Mouse (Mus musculus): ENCODE results near the gene Rabgap1l. TPM values are rescaled to one million over a fixed set of nuclear protein-coding genes. Genes with fewer than 3 reads are reported as not detected.

Gene Rabgap1l
- polyA plus RNA-seq, 1 experiment from 2014 or later = 53.5 TPM

GRCm38 (mm10) chr1:160263053-160263452 lies 530.0 kb downstream of the Rabgap1l start:
- no peaks in the 10 kb centered on the region for H3K36me3 ChIP-seq (ENCODE audit: control insufficient read depth, insufficient read depth, low read length)
- WGBS (ENCODE audit: insufficient replicate concordance) = 82% methylated on average over 5 of the region's 5 CpGs
- no peak overlapping the region for H3K27ac ChIP-seq (ENCODE audit: low read depth, low read length)
- no peak overlapping the region for H3K9ac ChIP-seq (ENCODE audit: low read depth, low read length)
- H3K4me3 ChIP-seq (ENCODE audit: low read depth, low read length) = no peak overlapping the region
- no peaks in the 10 kb centered on the region for H3K4me1 ChIP-seq (ENCODE audit: control insufficient read depth, insufficient read depth, low read length)
- H3K27me3 ChIP-seq (ENCODE audit: control insufficient read depth, insufficient read depth, low read length) = no peaks in the 10 kb centered on the region
- H3K4me2 ChIP-seq = no peak overlapping the region
- H3K9me3 ChIP-seq (replicated peaks; ENCODE audit: control insufficient read depth, low read length) = no peaks in the 10 kb centered on the region
- no peak for ATAC-seq (replicated peaks; ENCODE audit: insufficient number of reproducible peaks, low FRiP score, low TSS enrichment)

GRCm38 (mm10) chr1:160262415-160262814 lies 530.6 kb downstream of the Rabgap1l start:
- H3K36me3 ChIP-seq (ENCODE audit: control insufficient read depth, insufficient read depth, low read length) = no peaks in the 10 kb centered on the region
- H3K9ac ChIP-seq (ENCODE audit: low read depth, low read length) = no peak overlapping the region
- H3K4me3 ChIP-seq (ENCODE audit: low read depth, low read length) = no peak overlapping the region
- H3K27me3 ChIP-seq (ENCODE audit: control insufficient read depth, insufficient read depth, low read length) = no peaks in the 10 kb centered on the region
- H3K4me2 ChIP-seq = no peak overlapping the region
- H3K27ac ChIP-seq (ENCODE audit: low read depth, low read length) = no peak overlapping the region
- 77% methylated on average over 4 of the region's 4 CpGs for WGBS (ENCODE audit: insufficient replicate concordance)
- ATAC-seq (replicated peaks; ENCODE audit: insufficient number of reproducible peaks, low FRiP score, low TSS enrichment) = no peak
- H3K4me1 ChIP-seq (ENCODE audit: control insufficient read depth, insufficient read depth, low read length) = no peaks in the 10 kb centered on the region
- H3K9me3 ChIP-seq (replicated peaks; ENCODE audit: control insufficient read depth, low read length) = no peaks in the 10 kb centered on the region

- no peaks in the 10 kb centered on the region for H3K36me3 ChIP-seq (ENCODE audit: control insufficient read depth, insufficient read depth, low read length)
- H3K4me1 ChIP-seq (ENCODE audit: control insufficient read depth, insufficient read depth, low read length) = no peaks in the 10 kb centered on the region
- H3K9ac ChIP-seq (ENCODE audit: low read depth, low read length) = no peak overlapping the region
- no peak overlapping the region for H3K4me2 ChIP-seq
- no peak for ATAC-seq (replicated peaks; ENCODE audit: insufficient number of reproducible peaks, low FRiP score, low TSS enrichment)
- H3K27me3 ChIP-seq (ENCODE audit: control insufficient read depth, insufficient read depth, low read length) = no peaks in the 10 kb centered on the region
- H3K4me3 ChIP-seq (ENCODE audit: low read depth, low read length) = no peak overlapping the region
- H3K27ac ChIP-seq (ENCODE audit: low read depth, low read length) = no peak overlapping the region
- WGBS (ENCODE audit: insufficient replicate concordance) = 71% methylated on average over 2 of the region's 2 CpGs
- no peaks in the 10 kb centered on the region for H3K9me3 ChIP-seq (replicated peaks; ENCODE audit: control insufficient read depth, low read length)
These were observed 531.2 kb downstream of the Rabgap1l start for GRCm38 (mm10) chr1:160261849-160262248.

- Histone ChIP-seq H3K4me1 (ENCODE audit: control insufficient read depth, insufficient read depth, low read length) (no peaks in the 10 kb centered on the region), H3K9me3 (replicated peaks; ENCODE audit: control insufficient read depth, low read length) (no peaks in the 10 kb centered on the region), H3K27me3 (ENCODE audit: control insufficient read depth, insufficient read depth, low read length) (no peaks in the 10 kb centered on the region), H3K4me3 (ENCODE audit: low read depth, low read length) (no peak overlapping the region), H3K36me3 (ENCODE audit: control insufficient read depth, insufficient read depth, low read length) (no peaks in the 10 kb centered on the region), H3K27ac (ENCODE audit: low read depth, low read length) (no peak overlapping the region), H3K4me2 (no peak overlapping the region), H3K9ac (ENCODE audit: low read depth, low read length) (no peak overlapping the region)
- 80% methylated on average over 4 of the region's 4 CpGs for WGBS (ENCODE audit: insufficient replicate concordance)
- ATAC-seq (replicated peaks; ENCODE audit: insufficient number of reproducible peaks, low FRiP score, low TSS enrichment) = no peak
These were observed 532.4 kb downstream of the Rabgap1l start for GRCm38 (mm10) chr1:160260605-160261004.

GRCm38 (mm10) chr1:160259884-160260283 lies 533.1 kb downstream of the Rabgap1l start:
- H3K4me1 ChIP-seq (ENCODE audit: control insufficient read depth, insufficient read depth, low read length) = no peaks in the 10 kb centered on the region

GRCm38 (mm10) chr1:160253108-160253507 lies 539.9 kb downstream of the Rabgap1l start:
- Histone ChIP-seq H3K36me3 (ENCODE audit: control insufficient read depth, insufficient read depth, low read length) (no peaks in the 10 kb centered on the region), H3K4me2 (no peak overlapping the region), H3K4me1 (ENCODE audit: control insufficient read depth, insufficient read depth, low read length) (no peaks in the 10 kb centered on the region), H3K27me3 (ENCODE audit: control insufficient read depth, insufficient read depth, low read length) (no peaks in the 10 kb centered on the region), H3K4me3 (ENCODE audit: low read depth, low read length) (no peak overlapping the region), H3K27ac (ENCODE audit: low read depth, low read length) (no peak overlapping the region), H3K9me3 (replicated peaks; ENCODE audit: control insufficient read depth, low read length) (no peaks in the 10 kb centered on the region), H3K9ac (ENCODE audit: low read depth, low read length) (no peak overlapping the region)
- ATAC-seq (replicated peaks; ENCODE audit: insufficient number of reproducible peaks, low FRiP score, low TSS enrichment) = no peak
- WGBS (ENCODE audit: insufficient replicate concordance) = 87% methylated on average over 2 of the region's 2 CpGs

More at GRCm38 (mm10) chr1:160259884-160260283, 533.1 kb downstream of the Rabgap1l start:
- 73% methylated on average over 7 of the region's 7 CpGs for WGBS (ENCODE audit: insufficient replicate concordance)
- no peak for ATAC-seq (replicated peaks; ENCODE audit: insufficient number of reproducible peaks, low FRiP score, low TSS enrichment)
- Histone ChIP-seq H3K4me3 (ENCODE audit: low read depth, low read length) (no peak overlapping the region), H3K27ac (ENCODE audit: low read depth, low read length) (no peak overlapping the region), H3K9ac (ENCODE audit: low read depth, low read length) (no peak overlapping the region), H3K9me3 (replicated peaks; ENCODE audit: control insufficient read depth, low read length) (no peaks in the 10 kb centered on the region), H3K4me2 (no peak overlapping the region), H3K36me3 (ENCODE audit: control insufficient read depth, insufficient read depth, low read length) (no peaks in the 10 kb centered on the region), H3K27me3 (ENCODE audit: control insufficient read depth, insufficient read depth, low read length) (no peaks in the 10 kb centered on the region)

- Histone ChIP-seq H3K36me3 (ENCODE audit: control insufficient read depth, insufficient read depth, low read length) (no peaks in the 10 kb centered on the region), H3K27ac (ENCODE audit: low read depth, low read length) (no peak overlapping the region), H3K4me1 (ENCODE audit: control insufficient read depth, insufficient read depth, low read length) (no peaks in the 10 kb centered on the region), H3K27me3 (ENCODE audit: control insufficient read depth, insufficient read depth, low read length) (no peaks in the 10 kb centered on the region), H3K9ac (ENCODE audit: low read depth, low read length) (no peak overlapping the region), H3K4me3 (ENCODE audit: low read depth, low read length) (no peak overlapping the region), H3K4me2 (no peak overlapping the region), H3K9me3 (replicated peaks; ENCODE audit: control insufficient read depth, low read length) (no peaks in the 10 kb centered on the region)
- ATAC-seq (replicated peaks; ENCODE audit: insufficient number of reproducible peaks, low FRiP score, low TSS enrichment) = no peak
- WGBS (ENCODE audit: insufficient replicate concordance) = 72% methylated on average over 5 of the region's 5 CpGs
These were observed 541.5 kb downstream of the Rabgap1l start for GRCm38 (mm10) chr1:160251388-160252007.

GRCm38 (mm10) chr1:160250782-160251181 lies 542.2 kb downstream of the Rabgap1l start:
- Histone ChIP-seq H3K27ac (ENCODE audit: low read depth, low read length) (no peak overlapping the region), H3K4me2 (no peak overlapping the region)
- no peak for ATAC-seq (replicated peaks; ENCODE audit: insufficient number of reproducible peaks, low FRiP score, low TSS enrichment)

GRCm38 (mm10) chr1:160249786-160250185 lies 543.2 kb downstream of the Rabgap1l start:
- Histone ChIP-seq H3K4me2 (no peak overlapping the region), H3K9ac (ENCODE audit: low read depth, low read length) (no peak overlapping the region), H3K4me3 (ENCODE audit: low read depth, low read length) (no peak overlapping the region), H3K27ac (ENCODE audit: low read depth, low read length) (no peak overlapping the region), H3K4me1 (ENCODE audit: control insufficient read depth, insufficient read depth, low read length) (no peaks in the 10 kb centered on the region), H3K36me3 (ENCODE audit: control insufficient read depth, insufficient read depth, low read length) (no peaks in the 10 kb centered on the region), H3K9me3 (replicated peaks; ENCODE audit: control insufficient read depth, low read length) (no peaks in the 10 kb centered on the region), H3K27me3 (ENCODE audit: control insufficient read depth, insufficient read depth, low read length) (no peaks in the 10 kb centered on the region)
- WGBS (ENCODE audit: insufficient replicate concordance) = 59% methylated on average over 3 of the region's 3 CpGs
- ATAC-seq (replicated peaks; ENCODE audit: insufficient number of reproducible peaks, low FRiP score, low TSS enrichment) = no peak

More at GRCm38 (mm10) chr1:160250782-160251181, 542.2 kb downstream of the Rabgap1l start:
- Histone ChIP-seq H3K9ac (ENCODE audit: low read depth, low read length) (no peak overlapping the region), H3K36me3 (ENCODE audit: control insufficient read depth, insufficient read depth, low read length) (no peaks in the 10 kb centered on the region), H3K9me3 (replicated peaks; ENCODE audit: control insufficient read depth, low read length) (no peaks in the 10 kb centered on the region), H3K4me3 (ENCODE audit: low read depth, low read length) (no peak overlapping the region), H3K27me3 (ENCODE audit: control insufficient read depth, insufficient read depth, low read length) (no peaks in the 10 kb centered on the region), H3K4me1 (ENCODE audit: control insufficient read depth, insufficient read depth, low read length) (no peaks in the 10 kb centered on the region)
- 33% methylated on average over 4 of the region's 4 CpGs for WGBS (ENCODE audit: insufficient replicate concordance)
